Mouse (Mus musculus) intestine, embryonic 15.5 days (tissue): Measurements from ENCODE around the gene Tomm5. TPM values are rescaled to one million over a fixed set of nuclear protein-coding genes. Genes with fewer than 3 reads are reported as not detected.
"Not testable (repeated sequence)": the region's sequence is repeated elsewhere in the genome, so short reads cannot be mapped to it uniquely, and the experiment has no call there.

Source experiments
- ATAC-seq: fragments of 200-750 bp; cut with Nextera tagmentation; 2 replicates; pipeline ENCODE4 v1.8.0; 2017; ENCODE audit warnings: moderate TSS enrichment, moderate library complexity
- H3K27ac ChIP-seq: fragments of 300-500 bp; sonication (generic); 2 replicates; pipeline ENCODE4 v1.5.1; 2015; ENCODE audit warnings: mild to moderate bottlenecking, inconsistent platforms
- H3K27me3 ChIP-seq: fragments of 300-500 bp; sonication (generic); replicated peaks from 2 replicates; pipeline ENCODE4 v1.6.1; 2015; ENCODE audit warnings: inconsistent platforms
- H3K36me3 ChIP-seq: fragments of 300-500 bp; sonication (generic); 2 replicates; pipeline ENCODE4 v1.6.1; 2015; ENCODE audit warnings: inconsistent platforms
- H3K4me1 ChIP-seq: fragments of 300-500 bp; sonication (generic); replicated peaks from 2 replicates; pipeline ENCODE4 v1.6.1; 2015; ENCODE audit warnings: inconsistent platforms
- H3K4me2 ChIP-seq: fragments of 300-500 bp; sonication (generic); replicated peaks from 2 replicates; pipeline ENCODE4 v1.6.1; 2015; ENCODE audit warnings: mild to moderate bottlenecking, inconsistent platforms
- H3K4me3 ChIP-seq: fragments of 300-500 bp; sonication (generic); replicated peaks from 2 replicates; pipeline ENCODE4 v1.5.1; 2015; ENCODE audit warnings: inconsistent platforms
- H3K9ac ChIP-seq: fragments of 300-500 bp; sonication (generic); 2 replicates; pipeline ENCODE4 v1.6.1; 2015; ENCODE audit warnings: inconsistent platforms
- H3K9me3 ChIP-seq: fragments of 300-500 bp; sonication (generic); 2 replicates; pipeline ENCODE4 v1.6.1; 2016; ENCODE audit warnings: inconsistent platforms
- WGBS: fragments of 180-500 bp; shearing (Covaris S2); methylation state at CpG from one replicate; pipeline ENCODE4 v1.1.7; 2015; 5-methylcytosine and 5-hydroxymethylcytosine counted together
- polyA plus RNA-seq: library from polyadenylated mRNA; unstranded; fragments of >200 nt; fragmentation: Nextera tagmentation; extraction: Ambion mirVana; gene quantifications from 2 replicates; pipeline ENCODE4 v1.2.1, GENCODE M21; 2015

Gene Tomm5
- polyA plus RNA-seq, 1 experiment from 2014 or later, result 433 TPM

DNA sequence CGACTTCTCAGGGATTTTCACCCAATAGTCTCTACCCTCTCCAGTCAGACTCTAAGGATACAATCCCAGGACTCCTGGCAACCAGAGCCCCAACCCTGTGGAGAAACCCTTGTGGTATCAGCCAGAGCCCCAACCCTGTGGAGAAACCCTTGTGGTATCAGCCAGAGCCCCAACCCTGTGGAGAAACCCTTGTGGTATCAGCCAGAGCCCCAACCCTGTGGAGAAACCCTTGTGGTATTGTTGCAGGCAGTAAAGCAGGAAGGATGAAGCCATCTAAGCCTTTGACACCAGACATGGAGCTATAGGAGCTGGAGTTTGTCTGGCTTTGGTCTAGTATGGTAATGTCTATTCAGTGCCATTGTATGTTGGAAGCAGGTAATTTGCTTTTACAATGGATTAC lies 44.1 kb downstream of the Tomm5 start:
- H3K4me1 ChIP-seq, H3K4me3 ChIP-seq, H3K27me3 ChIP-seq, H3K36me3 ChIP-seq, ATAC-seq, H3K4me2 ChIP-seq, H3K9me3 ChIP-seq, H3K9ac ChIP-seq, H3K27ac ChIP-seq: not testable (repeated sequence)
- WGBS, result 91% methylated on average over 1 of the region's 1 CpGs

DNA sequence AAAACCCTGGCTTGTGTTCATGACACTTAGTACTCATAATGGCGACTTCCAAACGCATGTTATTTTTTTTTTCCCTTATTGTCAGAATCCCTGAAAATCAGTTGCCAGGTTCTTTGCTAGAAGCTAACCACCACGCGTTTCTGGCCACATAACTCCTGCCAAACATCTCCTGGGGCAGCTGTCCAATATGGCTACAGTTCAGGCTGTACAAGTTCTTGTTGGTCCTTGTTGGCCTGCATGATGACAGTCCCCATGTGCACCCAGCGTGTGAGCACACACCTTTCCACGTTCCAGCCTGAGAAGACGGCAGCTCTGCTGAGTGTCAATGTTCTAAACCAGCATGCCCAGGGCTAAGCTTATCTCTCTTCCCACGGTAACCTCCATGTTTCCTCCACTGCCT lies 52.5 kb downstream of the Tomm5 start:
- no peak overlapping the region for H3K4me2 ChIP-seq
- no peak for ATAC-seq
- no peak overlapping the region for H3K4me3 ChIP-seq
- no peaks in the 10 kb centered on the region for H3K27me3 ChIP-seq
- H3K4me1 ChIP-seq, result no peaks in the 10 kb centered on the region
- no peak overlapping the region for H3K9ac ChIP-seq
- no peaks in the 10 kb centered on the region for H3K9me3 ChIP-seq
- 83% methylated on average over 8 of the region's 8 CpGs for WGBS
- no peak overlapping the region for H3K27ac ChIP-seq
- H3K36me3 ChIP-seq, result 0 out of 2 replicates have a peak, but pooled peaks cover 2% of the 10 kb centered on the region

Other genes with a start within 250 kb of the Tomm5 start
- 102 and 112 TPM in 2 replicates for gene Grhpr, start 126.7 kb downstream of the Tomm5 start, polyA plus RNA-seq
- gene Zbtb5, start 95.7 kb downstream of the Tomm5 start, polyA plus RNA-seq, result 15.8 and 16.5 TPM in 2 replicates
- 34.8 and 35.9 TPM in 2 replicates for gene Polr1e, start 89.5 kb downstream of the Tomm5 start, polyA plus RNA-seq
- gene Fbxo10, start 23.5 kb downstream of the Tomm5 start, polyA plus RNA-seq, result 8.2 and 9.4 TPM in 2 replicates
- 0.48 and 0.57 TPM in 2 replicates for gene Frmpd1, start 76.8 kb upstream of the Tomm5 start, polyA plus RNA-seq
- gene Trmt10b, start 189.0 kb upstream of the Tomm5 start, polyA plus RNA-seq, result 13.0 and 13.7 TPM in 2 replicates
- 9.3 and 9.5 TPM in 2 replicates for gene Dcaf10, start 234.0 kb upstream of the Tomm5 start, polyA plus RNA-seq
- 75.4 and 90.4 TPM in 2 replicates for gene Exosc3, start 234.6 kb upstream of the Tomm5 start, polyA plus RNA-seq